Mouse (Mus musculus): ENCODE measurements around the gene Pfn4. TPM values are rescaled to one million over a fixed set of nuclear protein-coding genes. Genes with fewer than 3 reads are reported as not detected.

The Pfn4 gene
- polyA plus RNA-seq (2012; rRNA removed) = 2.4 and 2.7 TPM in 2 replicates
- polyA plus RNA-seq (2014; fragmentation: Nextera tagmentation; extraction: Ambion mirVana) = 3.8 and 4.8 TPM in 2 replicates

DNA sequence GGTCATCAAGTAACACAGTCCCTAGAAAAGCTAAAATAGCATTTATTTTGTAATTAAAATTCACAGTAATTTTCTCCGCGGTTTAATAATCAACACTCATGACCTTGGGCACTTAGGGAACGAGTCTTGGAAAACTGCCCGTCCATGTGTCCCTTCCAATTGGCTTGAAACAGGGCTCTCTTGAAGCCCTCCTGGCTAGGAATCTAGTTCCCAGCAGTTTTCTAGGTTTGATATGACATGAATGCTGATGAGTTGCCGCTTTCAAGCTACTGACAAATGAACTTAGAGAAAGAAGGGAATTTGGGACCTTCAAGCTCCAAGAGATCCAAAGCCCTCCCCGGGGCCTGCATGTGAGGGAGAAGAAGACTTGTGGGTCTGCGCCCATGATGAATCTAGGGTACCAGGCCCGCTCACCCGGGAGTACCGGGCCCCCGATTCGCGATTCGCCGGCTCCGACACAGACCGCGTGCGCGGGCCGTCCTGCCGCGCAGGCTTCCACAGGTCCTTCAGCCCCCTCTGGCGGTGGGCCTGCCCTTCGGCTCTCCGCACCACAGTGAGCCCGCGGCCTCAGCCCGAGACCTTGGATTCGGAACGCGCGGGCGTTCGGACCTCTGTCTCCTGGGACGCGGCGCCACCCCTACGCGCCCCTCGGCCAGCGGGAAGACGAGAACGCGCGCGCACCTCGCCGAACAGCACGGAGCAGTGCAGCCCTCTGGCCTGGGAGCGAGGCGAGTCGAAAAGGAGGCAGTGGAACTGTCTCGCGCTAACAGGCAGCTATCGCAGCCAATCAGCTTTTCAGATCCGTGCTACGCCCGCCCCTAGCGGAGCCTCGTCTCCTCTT is at the start of gene Pfn4, which contains the start of gene Fam228b:
TSS of gene Pfn4 (plus strand) at position 531 of the 841 bp plus-strand sequence.
TSS of gene Fam228b (minus strand) at position 776 of the 841 bp plus-strand sequence.
- TF ChIP-seq POLR2A (IDR thresholded peaks at IDR 0.05; ENCODE audit: borderline replicate concordance, extremely low read depth, insufficient read depth, insufficient read length) = no peak
- Histone ChIP-seq H3K27ac (replicated peaks; ENCODE audit: low read depth, low read length) (peak within 1 kb of the TSS; percentile 88), H3K9me3 (ENCODE audit: control insufficient read depth, low read length) (no peaks in the 10 kb centered on the region), H3K36me3 (ENCODE audit: control insufficient read depth, insufficient read depth, low read length) (no peaks in the 10 kb centered on the region), H3K4me1 (ENCODE audit: control insufficient read depth, insufficient read depth, low read length) (no peaks in the 10 kb centered on the region), H3K9ac (ENCODE audit: low read depth, low read length, severe bottlenecking) (peak within 1 kb of the TSS; percentile 92), H3K4me2 (replicated peaks; ENCODE audit: low read depth, low read length, severe bottlenecking) (peak within 1 kb of the TSS; percentile 61), H3K27me3 (ENCODE audit: control insufficient read depth, insufficient read depth, low read length) (no peaks in the 10 kb centered on the region), H3K4me3 (replicated peaks; ENCODE audit: low read length) (peak within 1 kb of the TSS; percentile 62)
- WGBS = 4% methylated on average over 53 of the region's 61 CpGs
- ATAC-seq (ENCODE audit: low FRiP score, low read depth) (peak; percentile 99), DNase-seq (ENCODE audit: low spot score) (peak; percentile 98)

DNA sequence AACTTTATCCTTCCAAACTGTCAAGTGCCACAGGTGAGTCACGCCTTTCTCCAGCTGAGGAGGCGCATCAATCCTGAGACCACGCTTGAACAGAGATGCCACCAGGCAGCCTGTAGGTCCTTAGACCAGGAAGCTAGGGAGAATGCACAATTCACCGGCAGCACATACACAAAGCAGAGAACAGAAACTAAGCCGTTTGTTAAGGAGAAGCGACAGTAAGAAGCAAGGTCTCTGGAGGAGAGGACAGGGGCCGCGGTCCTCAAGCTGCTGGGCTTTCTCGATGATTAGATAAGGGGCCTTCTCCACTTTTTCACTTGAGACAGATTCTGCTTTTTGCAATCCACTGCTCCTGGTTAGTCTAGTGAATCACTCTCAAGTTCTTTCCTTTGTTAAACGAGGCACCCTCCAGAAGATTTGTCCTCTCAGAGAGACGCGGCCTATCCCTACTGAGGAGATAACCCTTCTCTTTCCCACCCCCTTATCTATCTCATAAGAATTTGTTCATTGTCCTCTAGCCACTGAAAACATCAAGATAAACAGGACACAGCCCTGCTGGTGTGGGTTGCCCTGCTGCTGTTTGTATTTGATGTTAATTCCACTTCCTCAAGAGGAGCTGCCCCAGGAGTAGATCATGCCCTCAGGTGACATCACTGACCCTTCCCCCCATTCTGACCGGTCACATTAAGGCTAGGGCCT is 49.6 kb upstream of the Pfn4 start:
- H3K27ac ChIP-seq (replicated peaks; ENCODE audit: low read depth, low read length) = no peak overlapping the region
- DNase-seq (ENCODE audit: low spot score) (no peak), ATAC-seq (ENCODE audit: low FRiP score, low read depth) (no peak)
- no peaks in the 10 kb centered on the region for H3K27me3 ChIP-seq (ENCODE audit: control insufficient read depth, insufficient read depth, low read length)
- H3K36me3 ChIP-seq (ENCODE audit: control insufficient read depth, insufficient read depth, low read length) = no peaks in the 10 kb centered on the region
- H3K4me2 ChIP-seq (replicated peaks; ENCODE audit: low read depth, low read length, severe bottlenecking) = no peak overlapping the region
- no peak overlapping the region for H3K9ac ChIP-seq (ENCODE audit: low read depth, low read length, severe bottlenecking)
- TF ChIP-seq POLR2A (IDR thresholded peaks at IDR 0.05; ENCODE audit: borderline replicate concordance, extremely low read depth, insufficient read depth, insufficient read length) = no peak
- no peaks in the 10 kb centered on the region for H3K9me3 ChIP-seq (ENCODE audit: control insufficient read depth, low read length)
- no peak overlapping the region for H3K4me3 ChIP-seq (replicated peaks; ENCODE audit: low read length)
- H3K4me1 ChIP-seq (ENCODE audit: control insufficient read depth, insufficient read depth, low read length) = 0 out of 2 replicates have a peak, but pooled peaks cover 5% of the 10 kb centered on the region
- 81% methylated on average over 13 of the region's 13 CpGs for WGBS

DNA sequence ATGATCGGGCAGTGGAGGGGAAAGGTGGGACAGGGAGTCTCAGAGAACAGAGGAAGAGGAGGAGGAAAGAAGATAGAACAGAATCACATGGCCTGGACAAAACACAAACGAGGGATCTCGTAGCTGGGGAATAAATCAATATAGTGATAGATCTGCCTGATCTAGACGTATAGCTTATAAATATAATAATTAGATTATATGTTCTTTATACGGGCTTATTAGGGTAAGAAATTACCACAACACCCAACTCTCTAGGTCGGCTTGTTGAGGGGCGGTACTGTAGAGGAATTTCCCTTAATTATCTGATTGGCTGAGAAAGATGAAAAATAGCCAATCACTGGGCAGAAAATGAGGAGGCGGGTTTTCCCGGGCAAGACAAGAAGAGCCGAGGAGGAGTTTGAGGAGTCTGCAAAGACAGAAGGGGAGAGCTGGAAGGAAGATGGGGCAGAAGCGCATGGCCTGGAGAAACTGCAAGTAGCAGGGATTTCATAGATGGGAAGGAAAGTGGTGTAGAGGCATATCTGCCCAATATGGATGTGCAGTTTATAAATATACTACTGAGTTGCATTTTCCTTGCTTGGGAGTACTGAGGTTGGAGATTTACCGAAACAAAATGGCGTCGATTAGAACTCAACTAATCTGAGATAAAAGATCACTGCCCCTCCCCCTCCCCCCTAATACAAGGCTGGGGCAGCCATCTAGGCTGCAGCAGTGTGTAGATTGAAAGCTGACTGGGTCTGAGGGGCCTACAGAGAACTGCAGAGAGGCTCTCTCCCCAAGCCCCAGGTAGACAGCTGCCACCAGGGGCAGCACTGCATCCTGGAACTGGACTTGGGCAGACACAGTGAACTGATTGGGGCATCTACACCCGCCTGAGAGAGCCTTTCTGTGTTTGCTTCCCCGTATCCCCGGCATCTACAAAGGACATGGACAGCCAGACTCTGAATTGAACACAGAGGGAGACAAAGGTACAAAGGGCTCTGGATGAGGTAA is 48.8 kb upstream of the Pfn4 start:
- no peaks in the 10 kb centered on the region for H3K9me3 ChIP-seq (ENCODE audit: control insufficient read depth, low read length)
- no peak for TF ChIP-seq POLR2A (IDR thresholded peaks at IDR 0.05; ENCODE audit: borderline replicate concordance, extremely low read depth, insufficient read depth, insufficient read length)
- 0 out of 2 replicates have a peak, but pooled peaks cover 5% of the 10 kb centered on the region for H3K4me1 ChIP-seq (ENCODE audit: control insufficient read depth, insufficient read depth, low read length)
- no peaks in the 10 kb centered on the region for H3K36me3 ChIP-seq (ENCODE audit: control insufficient read depth, insufficient read depth, low read length)
- no peak overlapping the region for H3K4me2 ChIP-seq (replicated peaks; ENCODE audit: low read depth, low read length, severe bottlenecking)
- no peak overlapping the region for H3K27ac ChIP-seq (replicated peaks; ENCODE audit: low read depth, low read length)
- ATAC-seq (ENCODE audit: low FRiP score, low read depth) (no peak), DNase-seq (ENCODE audit: low spot score) (no peak)
- H3K27me3 ChIP-seq (ENCODE audit: control insufficient read depth, insufficient read depth, low read length) = no peaks in the 10 kb centered on the region
- WGBS = 74% methylated on average over 17 of the region's 17 CpGs
- no peak overlapping the region for H3K9ac ChIP-seq (ENCODE audit: low read depth, low read length, severe bottlenecking)
- H3K4me3 ChIP-seq (replicated peaks; ENCODE audit: low read length) = no peak overlapping the region

DNA sequence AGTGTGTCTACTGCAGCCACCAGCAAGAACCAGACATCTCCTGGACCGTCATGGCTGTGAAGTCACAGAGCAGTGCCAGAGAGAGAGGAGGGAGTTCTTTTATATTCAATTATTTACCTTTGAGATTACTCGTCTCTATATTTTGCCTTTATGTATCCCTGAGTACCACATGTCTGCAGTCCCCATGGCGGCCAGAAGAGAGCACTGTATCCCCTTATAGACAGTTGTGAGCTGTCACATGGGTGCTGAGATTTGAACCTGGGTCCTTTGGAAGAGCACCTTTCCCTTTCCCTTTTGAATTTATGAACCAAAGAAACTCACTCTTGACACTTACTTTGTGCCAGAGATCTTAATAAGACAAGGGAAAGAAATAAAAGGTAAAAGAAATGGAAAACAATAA is 39.7 kb upstream of the Pfn4 start:
- Histone ChIP-seq H3K4me2 (replicated peaks; ENCODE audit: low read depth, low read length, severe bottlenecking) (no peak overlapping the region), H3K4me1 (ENCODE audit: control insufficient read depth, insufficient read depth, low read length) (no peaks in the 10 kb centered on the region), H3K27me3 (ENCODE audit: control insufficient read depth, insufficient read depth, low read length) (no peaks in the 10 kb centered on the region), H3K9ac (ENCODE audit: low read depth, low read length, severe bottlenecking) (no peak overlapping the region), H3K27ac (replicated peaks; ENCODE audit: low read depth, low read length) (no peak overlapping the region), H3K9me3 (ENCODE audit: control insufficient read depth, low read length) (no peaks in the 10 kb centered on the region), H3K4me3 (replicated peaks; ENCODE audit: low read length) (no peak overlapping the region), H3K36me3 (ENCODE audit: control insufficient read depth, insufficient read depth, low read length) (no peaks in the 10 kb centered on the region)
- WGBS = 94% methylated on average over 3 of the region's 3 CpGs
- no peak for ATAC-seq (ENCODE audit: low FRiP score, low read depth)
- no peak for DNase-seq (ENCODE audit: low spot score)
- no peak for TF ChIP-seq POLR2A (IDR thresholded peaks at IDR 0.05; ENCODE audit: borderline replicate concordance, extremely low read depth, insufficient read depth, insufficient read length)
